Mouse (Mus musculus): Measurements from ENCODE around the gene Trim14.

DNA sequence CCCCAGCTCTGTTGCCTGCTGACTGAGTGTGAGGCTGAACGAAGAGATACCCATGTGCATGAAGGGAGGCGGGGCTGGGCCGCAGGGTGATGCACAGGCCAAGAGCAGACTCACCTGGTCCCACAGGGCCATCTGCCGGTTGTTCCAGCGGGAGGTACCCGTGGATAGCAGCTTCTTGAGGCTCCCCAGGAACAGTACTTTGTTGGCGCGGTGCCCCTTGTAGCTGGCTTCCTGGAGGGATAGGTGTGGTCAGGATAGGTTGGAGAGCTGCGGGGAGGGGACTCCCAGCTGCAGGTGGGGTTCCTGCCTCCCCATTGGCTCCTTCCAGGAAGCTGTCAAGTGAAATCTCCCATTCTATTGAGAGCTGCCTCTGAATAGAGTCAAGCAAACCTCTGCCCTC lies 9.6 kb upstream of the Trim14 start:
- TF ChIP-seq CTCF (IDR thresholded peaks at IDR 0.05; ENCODE audit: low read depth) (peak; percentile 60), EP300 (IDR thresholded peaks at IDR 0.05; ENCODE audit: low read depth) (no peak)
